Mouse (Mus musculus) liver, postnatal 0 days (tissue): ENCODE measurements around the gene Gm30083. TPM values are rescaled to one million over a fixed set of nuclear protein-coding genes. Genes with fewer than 3 reads are reported as not detected.

Experiments
- ATAC-seq: fragments of 200-750 bp; cut with Nextera tagmentation; 2 replicates; pipeline ENCODE4 v1.8.0; 2017; ENCODE audit warnings: mild to moderate bottlenecking, moderate library complexity
- DNase-seq: peaks from one replicate; pipeline ENCODE4 v3.0.0-alpha.2; 2016
- H3K27ac ChIP-seq: fragments of 300-500 bp; sonication (generic); 2 replicates; pipeline ENCODE4 v1.5.1; 2014; ENCODE audit warnings: antibody characterized with exemption, moderate library complexity, mild to moderate bottlenecking, low read depth
- H3K27me3 ChIP-seq: fragments of 300-500 bp; sonication (generic); 2 replicates; pipeline ENCODE4 v1.6.1; 2014; ENCODE audit warnings: low read length, control low read depth, mixed read lengths; ENCODE audit not compliant: insufficient read depth
- H3K36me3 ChIP-seq: fragments of 300-500 bp; sonication (generic); replicated peaks from 2 replicates; pipeline ENCODE4 v1.6.1; 2014; ENCODE audit warnings: mild to moderate bottlenecking, control low read depth, low read length, moderate library complexity, mixed read lengths; ENCODE audit not compliant: insufficient read depth
- H3K4me1 ChIP-seq: fragments of 300-500 bp; sonication (generic); 2 replicates; pipeline ENCODE4 v1.6.1; 2014; ENCODE audit warnings: antibody characterized with exemption, mild to moderate bottlenecking, control low read depth; ENCODE audit not compliant: insufficient read depth
- H3K4me2 ChIP-seq: fragments of 300-500 bp; sonication (generic); 2 replicates; pipeline ENCODE4 v1.6.1; 2014; ENCODE audit warnings: low read depth, mild to moderate bottlenecking, low read length, moderate library complexity, mixed read lengths
- H3K4me3 ChIP-seq: fragments of 300-500 bp; sonication (generic); 2 replicates; pipeline ENCODE4 v1.5.1; 2014; ENCODE audit warnings: low read depth, low read length
- H3K9ac ChIP-seq: fragments of 300-500 bp; sonication (generic); replicated peaks from 2 replicates; pipeline ENCODE4 v1.6.1; 2014; ENCODE audit warnings: mild to moderate bottlenecking, moderate library complexity
- H3K9me3 ChIP-seq: fragments of 300-500 bp; sonication (generic); 2 replicates; pipeline ENCODE4 v1.6.1; 2016; ENCODE audit warnings: mild to moderate bottlenecking, control low read depth, low read length, mixed read lengths
- CTCF ChIP-seq: sonication (generic); IDR thresholded peaks from 2 replicates; pipeline ENCODE4 v1.5.1; 2016; ENCODE audit warnings: antibody characterized with exemption, low read depth
- EP300 ChIP-seq: IDR thresholded peaks from 2 replicates; pipeline ENCODE4 v1.6.1; 2016; ENCODE audit warnings: antibody characterized with exemption, low read depth, mild to moderate bottlenecking
- WGBS: fragments of 180-500 bp; shearing (Covaris S2); extraction: QIAGEN DNeasy Blood & Tissue Kit; methylation state at CpG from one replicate; pipeline ENCODE4 v1.1.7; 2014; ENCODE audit not compliant: insufficient replicate concordance; 5-methylcytosine and 5-hydroxymethylcytosine counted together
- polyA plus RNA-seq: library from polyadenylated mRNA; unstranded; fragments of >200 nt; fragmentation: Nextera tagmentation; extraction: Ambion mirVana; gene quantifications from 2 replicates; pipeline ENCODE4 v1.2.1, GENCODE M21; 2015

The Gm30083 gene
- polyA plus RNA-seq, 1 experiment from 2014 or later = not detected

- no peaks in the 10 kb centered on the region for H3K36me3 ChIP-seq
- WGBS = 76% methylated on average over 5 of the region's 5 CpGs
- H3K4me2 ChIP-seq = no peak within 1 kb of the TSS
- no peak for TF ChIP-seq EP300
- no peak for TF ChIP-seq CTCF
- no peak within 1 kb of the TSS for H3K27ac ChIP-seq
- DNase-seq = no peak
- H3K4me1 ChIP-seq = no peaks in the 10 kb centered on the region
- H3K27me3 ChIP-seq = no peaks in the 10 kb centered on the region
- ATAC-seq = no peak
- no peak within 1 kb of the TSS for H3K4me3 ChIP-seq
- H3K9me3 ChIP-seq = no peaks in the 10 kb centered on the region
- H3K9ac ChIP-seq = no peak within 1 kb of the TSS
These were observed 61.2 kb downstream of the Gm30083 start, which contains the start of gene Rbp3 for GRCm38 (mm10) chr14:33953761-33954160. Gene Rbp3, plus strand, starts transcription at chr14:33954003.

- Histone ChIP-seq H3K4me1 (no peaks in the 10 kb centered on the region), H3K9me3 (no peaks in the 10 kb centered on the region), H3K27ac (no peak overlapping the region), H3K9ac (no peak overlapping the region), H3K4me3 (no peak overlapping the region), H3K27me3 (no peaks in the 10 kb centered on the region), H3K4me2 (no peak overlapping the region), H3K36me3 (no peaks in the 10 kb centered on the region)
- 45% methylated on average over 6 of the region's 6 CpGs for WGBS
- peak; percentile 19; the same call in 1 of the 2 replicates for TF ChIP-seq CTCF
- no peak for TF ChIP-seq EP300
- DNase-seq = no peak
- no peak for ATAC-seq
These were observed 62.6 kb downstream of the Gm30083 start for GRCm38 (mm10) chr14:33952233-33952981.

- WGBS = 60% methylated on average over 6 of the region's 6 CpGs
- Histone ChIP-seq H3K9ac (no peak overlapping the region), H3K9me3 (no peaks in the 10 kb centered on the region), H3K4me1 (no peaks in the 10 kb centered on the region), H3K4me3 (no peak overlapping the region), H3K4me2 (no peak overlapping the region), H3K36me3 (no peaks in the 10 kb centered on the region), H3K27ac (no peak overlapping the region), H3K27me3 (no peaks in the 10 kb centered on the region)
- no peak for TF ChIP-seq CTCF
- TF ChIP-seq EP300 = no peak
- no peak for ATAC-seq
- DNase-seq = no peak
These were observed 68.9 kb downstream of the Gm30083 start for GRCm38 (mm10) chr14:33946125-33946524.

- ATAC-seq (no peak), DNase-seq (no peak)
- H3K4me2 ChIP-seq = no peak overlapping the region
- no peaks in the 10 kb centered on the region for H3K4me1 ChIP-seq
- H3K9me3 ChIP-seq = no peaks in the 10 kb centered on the region
- peak overlapping the region; percentile 15; the same call in 1 of the 2 replicates for H3K4me3 ChIP-seq
- WGBS = 61% methylated on average over 5 of the region's 5 CpGs
- H3K27ac ChIP-seq = no peak overlapping the region
- H3K27me3 ChIP-seq = no peaks in the 10 kb centered on the region
- H3K36me3 ChIP-seq = no peaks in the 10 kb centered on the region
- TF ChIP-seq CTCF = no peak
- no peak for TF ChIP-seq EP300
- H3K9ac ChIP-seq = no peak overlapping the region
These were observed 72.8 kb downstream of the Gm30083 start for GRCm38 (mm10) chr14:33942222-33942621.

GRCm38 (mm10) chr14:33940739-33941138 is 74.2 kb downstream of the Gm30083 start, which contains the start of gene Gdf2:
Gene Gdf2, plus strand, starts transcription at chr14:33941039.
- TF ChIP-seq EP300 (no peak), CTCF (no peak)
- ATAC-seq = peak; percentile 12; the same call in 1 of the 2 replicates
- Histone ChIP-seq H3K27ac (peak within 1 kb of the TSS; percentile 52; the same call in 1 of the 2 replicates), H3K36me3 (no peaks in the 10 kb centered on the region), H3K9me3 (no peaks in the 10 kb centered on the region), H3K4me3 (peak within 1 kb of the TSS; percentile 13; the same call in 1 of the 2 replicates), H3K27me3 (no peaks in the 10 kb centered on the region), H3K4me1 (no peaks in the 10 kb centered on the region), H3K9ac (no peak within 1 kb of the TSS), H3K4me2 (no peak within 1 kb of the TSS)
- no peak for DNase-seq
- WGBS = 53% methylated on average over 8 of the region's 8 CpGs

GRCm38 (mm10) chr14:33939117-33939516 is 75.9 kb downstream of the Gm30083 start:
- no peaks in the 10 kb centered on the region for H3K9me3 ChIP-seq
- 25% methylated on average over 9 of the region's 9 CpGs for WGBS
- no peak overlapping the region for H3K4me3 ChIP-seq
- ATAC-seq (no peak), DNase-seq (peak; percentile 71)
- peak; percentile 76 for TF ChIP-seq CTCF
- TF ChIP-seq EP300 = no peak
- H3K4me2 ChIP-seq = peak overlapping the region; percentile 26; the same call in 1 of the 2 replicates
- H3K9ac ChIP-seq = no peak overlapping the region
- H3K27ac ChIP-seq = 0 out of 2 replicates have a peak overlapping the region, but pooled peaks have one; percentile 34
- no peaks in the 10 kb centered on the region for H3K27me3 ChIP-seq
- no peaks in the 10 kb centered on the region for H3K4me1 ChIP-seq
- no peaks in the 10 kb centered on the region for H3K36me3 ChIP-seq

Other genes starting within 250 kb of the Gm30083 start
- gene Gdf10, start 91.6 kb downstream of the Gm30083 start, polyA plus RNA-seq = 4.1 and 5.1 TPM in 2 replicates
- 8.9 and 10.5 TPM in 2 replicates for gene Gdf2, start 74.1 kb downstream of the Gm30083 start, polyA plus RNA-seq
- 0.02 and 0.05 TPM in 2 replicates for gene Rbp3, start 61.2 kb downstream of the Gm30083 start, polyA plus RNA-seq
- not detected in 2 replicates for gene Zfp488, start 36.4 kb downstream of the Gm30083 start, polyA plus RNA-seq
- gene Gm5460, start 1.6 kb upstream of the Gm30083 start, polyA plus RNA-seq = not detected in 2 replicates
- not detected in 2 replicates for gene Antxrl, start 37.5 kb upstream of the Gm30083 start, polyA plus RNA-seq
- 0.43 and 0.58 TPM in 2 replicates for gene Anxa8, start 70.8 kb upstream of the Gm30083 start, polyA plus RNA-seq
- gene A630023A22Rik, start 87.6 kb upstream of the Gm30083 start, polyA plus RNA-seq = not detected in 2 replicates
- gene Npy4r, start 137.3 kb upstream of the Gm30083 start, polyA plus RNA-seq = not detected in 2 replicates
- gene Gprin2, start 186.5 kb upstream of the Gm30083 start, polyA plus RNA-seq = 0.01 and 0.11 TPM in 2 replicates
- 0.07 and 0.11 TPM in 2 replicates for gene Syt15, start 204.4 kb upstream of the Gm30083 start, polyA plus RNA-seq